Mouse (Mus musculus) left cerebral cortex, postnatal 10 days (tissue): ENCODE data around the gene Zyx. TPM values are rescaled to one million over a fixed set of nuclear protein-coding genes. Genes with fewer than 3 reads are reported as not detected.

Experiments used
- DNase-seq, 2 experiments: peaks; one replicate each; pipeline ENCODE4 v3.0.0; 2021 to 2022; ENCODE audit warnings: low spot score in 2 of 2, mixed read lengths in 1 of 2; ENCODE audit errors: extremely low spot score in 1 of 2
- intact Hi-C: fragments of 180-260 bp; cut with DNase I; formaldehyde crosslinking; loops from one replicate; pipeline ENCODE4 v1.15.1; 2025
- total RNA-seq, 2 experiments: library from RNA; stranded (reverse); gene quantifications; 2 replicates each; pipeline ENCODE4 v1.2.3; 2021

The Zyx gene
- total RNA-seq, 2 experiments from 2014 or later: 55.8 to 57.6 TPM

- intact Hi-C loops: no loop called here
- DNase-seq: no peak
These were observed 12.6 kb downstream of the Zyx start for GRCm38 (mm10) chr6:42362074-42362473.

GRCm38 (mm10) chr6:42362497-42362896 is 13.1 kb downstream of the Zyx start:
- intact Hi-C loops: no loop called here
- DNase-seq: no peak

GRCm38 (mm10) chr6:42362974-42363373 is 13.5 kb downstream of the Zyx start:
- DNase-seq: no peak
- intact Hi-C loops: no loop called here

GRCm38 (mm10) chr6:42364066-42364465 is 14.6 kb downstream of the Zyx start:
- no peak for DNase-seq
- intact Hi-C loops: no loop called here

- intact Hi-C loops: no loop called here
- DNase-seq: no peak
These were observed 15.2 kb downstream of the Zyx start for GRCm38 (mm10) chr6:42364607-42365006.

- intact Hi-C loops: no loop called here
These were observed 15.8 kb downstream of the Zyx start for GRCm38 (mm10) chr6:42365215-42365614.

GRCm38 (mm10) chr6:42369870-42370269 is 20.4 kb downstream of the Zyx start:
- intact Hi-C loops: loop anchor here (10.0 kb wide), 1 partner anchor 215 kb away; no protein-coding TSS in a partner anchor
- no peak for DNase-seq

More at GRCm38 (mm10) chr6:42365215-42365614, 15.8 kb downstream of the Zyx start:
- DNase-seq: no peak

GRCm38 (mm10) chr6:42370630-42371363 is 21.4 kb downstream of the Zyx start:
- DNase-seq: no peak

GRCm38 (mm10) chr6:42372001-42372400 is 22.6 kb downstream of the Zyx start:
- DNase-seq: no peak
- intact Hi-C loops: loop anchor here (10.0 kb wide), 1 partner anchor 213 kb away; no protein-coding TSS in a partner anchor

More at GRCm38 (mm10) chr6:42370630-42371363, 21.4 kb downstream of the Zyx start:
- intact Hi-C loops: loop anchor here (10.0 kb wide), 1 partner anchor 214 kb away; no protein-coding TSS in a partner anchor

- DNase-seq: no peak
- intact Hi-C loops: loop anchor here (10.0 kb wide), 1 partner anchor 212 kb away; no protein-coding TSS in a partner anchor
These were observed 23.0 kb downstream of the Zyx start for GRCm38 (mm10) chr6:42372421-42372815.

- DNase-seq: peak in 1 of 2 experiments; percentile 63
- intact Hi-C loops: loop anchor here (10.0 kb wide), 1 partner anchor 212 kb away; no protein-coding TSS in a partner anchor
These were observed 23.6 kb downstream of the Zyx start, which contains the start of gene Epha1 for GRCm38 (mm10) chr6:42372816-42373547. Gene Epha1, minus strand, starts transcription at chr6:42373268.

- intact Hi-C loops: loop anchor here (10.0 kb wide), 1 partner anchor 211 kb away; no protein-coding TSS in a partner anchor
- no peak for DNase-seq
These were observed 24.4 kb downstream of the Zyx start for GRCm38 (mm10) chr6:42373669-42374430.

- intact Hi-C loops: loop anchor here (10.0 kb wide), 1 partner anchor 210 kb away; no protein-coding TSS in a partner anchor
- no peak for DNase-seq
These were observed 25.3 kb downstream of the Zyx start for GRCm38 (mm10) chr6:42374701-42375100.

- DNase-seq: no peak
- intact Hi-C loops: loop anchor here (10.0 kb wide), 1 partner anchor 210 kb away; no protein-coding TSS in a partner anchor
These were observed 25.7 kb downstream of the Zyx start for GRCm38 (mm10) chr6:42375131-42375530.

GRCm38 (mm10) chr6:42376016-42376415 is 26.6 kb downstream of the Zyx start:
- no peak for DNase-seq
- intact Hi-C loops: loop anchor here (10.0 kb wide), 1 partner anchor 209 kb away; no protein-coding TSS in a partner anchor

- no peak for DNase-seq
- intact Hi-C loops: loop anchor here (10.0 kb wide), 1 partner anchor 208 kb away; no protein-coding TSS in a partner anchor
These were observed 27.1 kb downstream of the Zyx start for GRCm38 (mm10) chr6:42376504-42377019.

GRCm38 (mm10) chr6:42377280-42377679 is 27.9 kb downstream of the Zyx start:
- no peak for DNase-seq
- intact Hi-C loops: loop anchor here (10.0 kb wide), 1 partner anchor 208 kb away; no protein-coding TSS in a partner anchor

- intact Hi-C loops: loop anchor here (10.0 kb wide), 1 partner anchor 205 kb away; no protein-coding TSS in a partner anchor
- DNase-seq: no peak
These were observed 30.1 kb downstream of the Zyx start for GRCm38 (mm10) chr6:42379551-42379950.
